Mouse (Mus musculus) forebrain, embryonic 14.5 days (tissue): ENCODE results near the gene Dazl. TPM values are rescaled to one million over a fixed set of nuclear protein-coding genes. Genes with fewer than 3 reads are reported as not detected.

Experiments used
- ATAC-seq: fragments of 200-750 bp; cut with Nextera tagmentation; 2 replicates; pipeline ENCODE4 v1.8.0; 2017; ENCODE audit warnings: mild to moderate bottlenecking, moderate library complexity
- DNase-seq: peaks from one replicate; pipeline ENCODE4 v3.0.0-alpha.2; 2015; ENCODE audit warnings: low spot score
- H3K27ac ChIP-seq: fragments of 300-500 bp; sonication (generic); 2 replicates; pipeline ENCODE4 v1.5.1; 2014; ENCODE audit warnings: low read depth, mild to moderate bottlenecking, control low read depth, low read length, moderate library complexity
- H3K27me3 ChIP-seq: fragments of 300-500 bp; sonication (generic); replicated peaks from 2 replicates; pipeline ENCODE4 v1.6.1; 2014; ENCODE audit warnings: low read length, control low read depth, mixed read lengths; ENCODE audit not compliant: control insufficient read depth, insufficient read depth
- H3K36me3 ChIP-seq: fragments of 300-500 bp; sonication (generic); 2 replicates; pipeline ENCODE4 v1.6.1; 2014; ENCODE audit warnings: low read length, control low read depth; ENCODE audit not compliant: control insufficient read depth, insufficient read depth
- H3K4me1 ChIP-seq: fragments of 300-500 bp; sonication (generic); 2 replicates; pipeline ENCODE4 v1.6.1; 2014; ENCODE audit warnings: antibody characterized with exemption, low read length, control low read depth; ENCODE audit not compliant: control insufficient read depth, insufficient read depth
- H3K4me2 ChIP-seq: fragments of 300-500 bp; sonication (generic); 2 replicates; pipeline ENCODE4 v1.6.1; 2014; ENCODE audit warnings: mild to moderate bottlenecking, control low read depth, low read length
- H3K4me3 ChIP-seq: fragments of 300-500 bp; sonication (generic); 2 replicates; pipeline ENCODE4 v1.5.1; 2014; ENCODE audit warnings: low read depth, low read length, control low read depth
- H3K9ac ChIP-seq: fragments of 300-500 bp; sonication (generic); 2 replicates; pipeline ENCODE4 v1.6.1; 2014; ENCODE audit warnings: mild to moderate bottlenecking, low read length, control low read depth, moderate library complexity
- H3K9me3 ChIP-seq: fragments of 300-500 bp; sonication (generic); replicated peaks from 2 replicates; pipeline ENCODE4 v1.6.1; 2016; ENCODE audit warnings: low read length, control low read depth, mixed read lengths; ENCODE audit not compliant: control insufficient read depth
- WGBS: fragments of 180-500 bp; shearing (Covaris S2); extraction: QIAGEN DNeasy Blood & Tissue Kit; methylation state at CpG from one replicate; pipeline ENCODE4 v1.1.7; 2014; 5-methylcytosine and 5-hydroxymethylcytosine counted together
- polyA plus RNA-seq: library from polyadenylated mRNA; unstranded; fragments of >200 nt; fragmentation: Nextera tagmentation; extraction: Ambion mirVana; gene quantifications from 2 replicates; pipeline ENCODE4 v1.2.1, GENCODE M21; 2014

The Dazl gene
- polyA plus RNA-seq, 1 experiment from 2014 or later: 0.50 TPM

DNA sequence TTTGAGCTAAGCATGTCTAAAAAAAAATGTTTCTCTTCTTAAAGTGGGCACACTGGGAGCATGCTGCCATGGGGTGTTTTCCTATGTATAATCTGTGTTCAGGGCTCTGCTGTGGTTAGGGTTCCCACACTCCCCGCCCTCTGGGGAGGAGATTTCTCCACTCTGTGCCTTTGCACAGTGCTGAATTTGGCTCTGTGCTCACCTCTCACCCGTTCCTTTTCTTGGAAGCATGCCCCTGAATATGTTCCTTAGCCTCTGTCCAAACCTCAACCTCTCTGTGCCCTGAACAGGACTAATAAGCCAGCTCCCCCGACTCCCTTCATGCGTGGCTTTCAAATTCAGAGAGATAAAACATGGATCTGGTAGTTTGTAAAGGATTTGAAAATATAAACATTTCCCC lies 63.9 kb downstream of the Dazl start:
- Histone ChIP-seq H3K9me3 (no peaks in the 10 kb centered on the region), H3K36me3 (no peaks in the 10 kb centered on the region), H3K27me3 (no peaks in the 10 kb centered on the region), H3K27ac (no peak overlapping the region), H3K4me2 (no peak overlapping the region), H3K4me1 (no peaks in the 10 kb centered on the region), H3K9ac (no peak overlapping the region), H3K4me3 (no peak overlapping the region)
- DNase-seq: no peak
- ATAC-seq: no peak
- 79% methylated on average over 4 of the region's 4 CpGs for WGBS

Other genes starting within 250 kb of the Dazl start
- 14.8 and 21.1 TPM in 2 replicates for gene Rftn1, start 103.0 kb downstream of the Dazl start, polyA plus RNA-seq
- gene Plcl2, start 215.8 kb upstream of the Dazl start, polyA plus RNA-seq: 10.4 and 11.3 TPM in 2 replicates